Mouse (Mus musculus): ENCODE data around the gene Gm3173. TPM values are rescaled to one million over a fixed set of nuclear protein-coding genes. Genes with fewer than 3 reads are reported as not detected.
"Not testable (repeated sequence)": the region's sequence is repeated elsewhere in the genome, so short reads cannot be mapped to it uniquely, and the experiment has no call there.

The Gm3173 gene
- 1 to 10 TPM in 1 of 4 experiments, not detected in 3; 1.1 TPM for total RNA-seq (2022)

DNA sequence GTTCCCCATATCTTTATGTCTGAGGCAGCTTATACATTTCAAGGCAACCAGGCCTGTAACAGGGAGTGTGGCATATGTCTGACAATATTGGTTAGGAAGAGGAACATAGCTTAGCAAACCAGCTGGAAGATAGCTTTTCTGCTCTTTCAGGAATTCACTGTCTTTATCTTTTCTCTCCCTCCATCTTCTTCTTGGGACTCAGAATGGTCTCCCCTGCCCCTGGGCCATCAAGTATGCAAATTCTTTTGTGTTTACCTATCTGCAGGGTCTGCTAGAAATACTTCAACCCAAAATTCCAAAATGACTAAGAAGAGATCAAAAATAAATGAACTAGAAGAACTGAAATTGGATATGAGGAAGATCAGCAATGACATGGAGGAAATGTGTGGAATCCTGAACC, at the start of gene Gm3173:
TSS of gene Gm3173 (plus strand) at position 301 of the 400 bp plus-strand sequence.
- not testable (repeated sequence) for DNase-seq

DNA sequence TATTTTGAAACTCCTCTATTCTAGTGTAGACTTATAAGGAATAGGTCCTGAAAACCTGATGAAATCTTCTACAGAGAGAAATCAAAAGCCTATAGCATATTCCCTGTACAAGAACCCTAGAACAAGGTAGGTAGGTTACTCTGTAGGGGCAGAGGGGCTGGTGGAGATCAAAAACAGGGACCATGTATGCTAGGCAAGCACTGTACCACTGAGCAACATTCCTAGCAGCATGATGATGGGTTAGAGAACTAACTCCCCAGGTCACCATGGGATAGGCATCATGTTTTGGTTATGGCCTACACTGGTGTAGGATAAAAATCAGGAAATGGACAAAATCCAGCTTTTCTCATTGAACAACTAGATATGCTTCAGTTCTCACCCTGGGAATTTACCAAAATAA, 45.2 kb upstream of the Gm3173 start:
- DNase-seq = not testable (repeated sequence)

DNA sequence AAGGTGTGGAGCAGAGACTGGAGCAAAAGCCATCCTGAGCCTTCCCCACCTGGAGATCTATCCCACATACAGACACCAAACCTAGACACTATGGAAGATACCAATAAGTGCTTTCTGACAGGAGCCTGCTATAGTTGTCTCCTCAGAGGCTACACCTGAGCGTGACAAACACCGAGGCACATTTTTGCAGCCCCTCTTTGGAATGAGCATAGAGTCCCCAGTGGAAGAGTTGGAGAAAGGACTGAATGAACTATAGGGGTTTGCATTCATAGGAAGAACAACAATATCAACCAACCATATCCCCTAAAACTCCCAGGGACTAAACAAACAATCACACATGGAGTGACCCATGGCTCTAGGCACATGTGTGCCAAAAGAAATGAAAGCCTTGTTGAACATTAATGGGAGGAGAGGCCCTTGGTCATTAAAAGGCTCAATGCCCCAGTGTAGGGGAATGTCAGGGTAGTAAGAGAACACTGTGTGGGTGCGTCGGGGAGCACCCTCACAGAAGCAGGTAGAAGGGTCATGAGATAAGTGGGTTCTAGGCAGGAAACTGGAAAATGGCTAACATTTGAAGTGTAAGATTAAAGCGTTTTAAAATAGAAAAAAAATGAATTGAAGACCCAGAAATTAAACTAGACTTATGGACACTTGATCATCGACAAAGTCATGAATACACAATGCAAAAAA, 37.8 kb upstream of the Gm3173 start:
- not testable (repeated sequence) for DNase-seq

DNA sequence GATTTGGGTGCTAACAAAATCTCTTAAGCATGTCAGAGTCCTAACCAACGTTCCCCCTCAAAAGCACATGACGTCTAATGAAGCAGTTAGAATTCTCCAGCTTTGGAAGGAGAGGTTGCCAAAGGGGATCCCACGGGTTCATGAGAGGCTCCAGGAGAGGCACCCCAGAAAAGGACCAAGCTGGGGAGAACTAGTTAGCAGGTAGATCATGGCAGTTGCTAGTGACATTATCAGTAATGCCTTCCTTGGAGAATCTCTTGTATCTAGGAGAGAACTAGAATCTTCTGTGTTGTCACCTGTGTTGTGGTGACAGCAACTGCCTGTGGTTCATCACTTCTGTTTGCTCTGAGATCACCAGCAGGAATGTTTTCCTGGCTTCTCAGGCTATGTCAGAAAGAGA, 33.6 kb upstream of the Gm3173 start, which contains the start of gene Gm3159:
TSS of gene Gm3159 (plus strand) at position 301 of the 400 bp plus-strand sequence.
- DNase-seq = not testable (repeated sequence)

DNA sequence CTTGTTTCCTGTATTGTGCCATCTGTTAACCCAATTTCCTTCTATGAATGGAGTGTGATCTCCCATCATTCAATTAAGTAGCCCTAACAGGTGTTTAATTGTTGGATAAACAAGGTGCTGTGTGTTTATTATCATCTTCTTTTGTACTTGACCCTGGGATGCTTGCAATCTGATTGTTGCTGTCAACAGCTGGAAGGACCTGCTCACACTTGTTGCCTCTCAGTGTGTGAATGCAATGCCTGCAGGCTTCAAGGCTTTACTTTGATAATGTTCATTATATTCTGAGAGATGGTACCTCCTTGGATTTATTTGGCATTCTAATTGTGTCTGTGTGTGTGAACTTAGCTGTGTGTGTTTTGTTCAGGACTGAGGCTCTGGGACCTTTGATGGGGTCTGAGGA, 32.2 kb upstream of the Gm3173 start:
- DNase-seq = not testable (repeated sequence)

DNA sequence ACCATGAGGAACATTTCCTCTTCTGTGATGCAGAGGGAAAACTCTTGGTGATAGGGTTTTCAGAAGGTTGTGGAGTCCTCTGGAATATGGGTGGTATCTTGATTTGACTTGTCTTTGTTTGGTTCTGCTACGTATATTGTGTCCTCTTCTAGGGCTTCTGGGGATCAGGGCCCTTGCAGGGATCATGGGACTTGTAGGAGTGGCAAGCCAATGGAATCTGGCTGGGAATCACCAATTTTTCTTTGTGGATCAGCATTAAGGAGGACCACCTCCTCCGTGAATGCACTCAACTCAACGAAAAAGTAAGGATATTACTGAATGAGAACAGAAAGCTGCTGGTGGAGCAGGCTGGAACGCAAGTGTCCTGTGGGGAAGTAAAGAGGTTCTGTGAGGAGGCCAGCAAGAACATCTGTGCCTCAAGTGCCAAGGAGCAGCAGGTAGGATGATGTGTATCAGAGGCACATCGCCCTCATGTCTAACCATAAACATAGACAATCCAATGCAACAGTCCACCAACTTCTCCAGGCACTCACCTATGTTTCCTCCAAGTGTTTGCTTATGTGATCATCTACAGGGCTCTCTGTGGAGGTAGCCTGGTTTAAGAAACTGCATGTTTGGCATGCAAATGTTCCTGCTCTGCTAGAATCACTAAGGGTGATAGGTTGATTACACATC, 30.5 kb upstream of the Gm3173 start:
- DNase-seq = not testable (repeated sequence)

- DNase-seq = not testable (repeated sequence)
Observed at GRCm38 (mm10) chr14:4401245-4401644, 29.5 kb upstream of the Gm3173 start.

DNA sequence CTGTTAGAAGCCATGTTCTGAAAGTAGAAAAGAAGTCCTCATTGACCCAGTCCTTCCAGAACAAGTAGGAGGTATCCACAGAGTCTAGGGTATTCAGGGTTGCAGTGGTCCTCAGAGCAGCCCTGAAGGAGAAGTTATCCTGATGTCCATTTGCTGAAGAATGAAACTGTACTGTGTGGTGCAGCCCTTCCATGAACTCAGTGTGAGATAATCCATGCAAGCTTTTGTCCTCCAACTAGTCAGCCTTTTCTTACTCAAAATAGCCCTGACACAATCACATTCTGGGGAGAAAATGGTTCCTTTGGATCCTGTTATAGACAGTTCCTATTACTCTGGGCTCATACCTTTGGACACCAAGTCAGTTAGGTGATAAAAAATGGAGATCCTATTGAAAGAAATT, 27.0 kb upstream of the Gm3173 start:
- DNase-seq = not testable (repeated sequence)

GRCm38 (mm10) chr14:4409939-4410338, 20.9 kb upstream of the Gm3173 start:
- not testable (repeated sequence) for DNase-seq

DNA sequence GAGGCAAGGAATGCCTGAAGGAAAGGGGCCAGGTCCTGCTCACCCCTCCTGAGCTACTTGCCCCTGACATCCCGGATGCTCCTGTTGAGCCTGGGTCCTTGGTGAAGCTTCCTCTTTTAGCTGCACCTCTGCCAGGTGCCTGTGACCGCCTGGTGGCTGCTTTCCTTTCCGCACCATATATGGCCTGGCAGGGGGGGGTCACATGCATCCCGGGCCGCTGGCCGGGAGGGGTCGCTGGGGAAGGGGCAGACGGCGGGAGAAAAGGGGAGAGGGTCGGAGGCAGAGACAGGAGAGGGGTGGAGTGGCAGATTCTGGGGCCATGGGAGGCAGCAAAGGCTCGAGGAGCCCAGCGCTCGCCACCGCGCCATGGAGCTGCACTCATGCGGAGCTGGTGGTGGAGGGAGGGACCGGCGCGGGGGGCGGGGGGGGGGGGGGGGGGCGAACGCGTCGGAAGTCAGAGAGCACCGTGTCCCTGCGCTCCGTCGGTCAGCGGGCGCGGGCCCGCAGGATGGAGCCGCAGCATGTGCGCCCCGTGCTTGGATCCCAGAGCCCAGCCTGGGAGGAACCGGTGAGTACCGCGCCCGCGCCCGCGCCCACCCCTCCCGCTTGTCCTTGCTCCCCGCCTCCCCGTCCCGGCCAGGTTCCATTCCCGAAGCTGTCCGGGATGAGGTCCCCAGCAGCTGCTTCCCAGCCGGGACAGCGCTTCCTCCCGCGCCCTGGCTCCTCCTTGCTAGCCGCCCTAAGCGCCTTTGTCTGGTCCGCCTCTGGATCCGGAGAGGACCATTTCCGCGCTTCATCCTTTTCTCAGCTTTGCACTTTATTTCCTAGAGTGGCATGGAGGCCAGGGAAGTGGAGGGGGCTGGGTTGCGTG, 15.6 kb upstream of the Gm3173 start, which contains the start of gene Gm3164:
TSS of gene Gm3164 (plus strand) at position 484 of the 871 bp plus-strand sequence.
- DNase-seq = not testable (repeated sequence)

DNA sequence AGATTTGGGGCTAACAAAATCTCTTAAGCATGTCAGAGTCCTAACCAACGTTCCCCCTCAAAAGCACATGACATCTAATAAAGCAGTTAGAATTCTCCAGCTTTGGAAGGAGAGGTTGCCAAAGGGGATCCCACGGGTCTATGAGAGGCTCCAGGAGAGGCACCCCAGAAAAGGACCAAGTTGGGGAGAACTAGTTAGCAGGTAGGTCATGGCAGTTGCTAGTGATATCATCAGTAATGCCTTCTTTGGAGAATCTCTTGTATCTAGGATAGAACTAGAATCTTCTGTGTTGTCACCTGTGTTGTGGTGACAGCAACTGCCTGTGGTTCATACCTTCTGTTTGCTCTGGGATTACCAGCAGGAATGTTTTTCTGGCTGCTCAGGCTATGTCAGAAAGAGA, 50.7 kb downstream of the Gm3173 start, which contains the start of gene Gm3182:
TSS of gene Gm3182 (plus strand) at position 301 of the 400 bp plus-strand sequence.
- not testable (repeated sequence) for DNase-seq

- DNase-seq = not testable (repeated sequence)
Observed at GRCm38 (mm10) chr14:4499425-4499824, 68.6 kb downstream of the Gm3173 start.

DNA sequence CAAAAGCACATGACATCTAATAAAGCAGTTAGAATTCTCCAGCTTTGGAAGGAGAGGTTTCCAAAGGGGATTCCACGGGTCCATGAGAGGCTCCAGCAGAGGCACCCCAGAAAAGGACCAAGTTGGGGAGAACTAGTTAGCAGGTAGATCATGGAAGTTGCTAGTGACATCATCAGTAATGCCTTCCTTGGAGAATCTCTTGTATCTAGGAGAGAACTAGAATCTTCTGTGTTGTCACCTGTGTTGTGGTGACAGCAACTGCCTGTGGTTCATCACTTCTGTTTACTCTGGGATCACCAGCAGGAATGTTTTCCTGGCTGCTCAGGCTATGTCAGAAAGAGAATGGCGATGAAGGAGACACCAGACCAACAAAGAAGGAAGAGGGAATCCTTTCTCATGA, 124.3 kb downstream of the Gm3173 start, which contains the start of gene Gm3047:
TSS of gene Gm3047 (plus strand) at position 301 of the 400 bp plus-strand sequence.
- not testable (repeated sequence) for DNase-seq

Other genes starting within 250 kb of the Gm3173 start
- not detected for gene Gm2974, start 248.4 kb upstream of the Gm3173 start, total RNA-seq (2022)
- not detected for gene Gm3138, start 181.4 kb upstream of the Gm3173 start, total RNA-seq (2022)
- gene Gm3149, start 113.7 kb upstream of the Gm3173 start, total RNA-seq (2022) = not detected
- gene 2610042L04Rik, start 96.2 kb upstream of the Gm3173 start, total RNA-seq (2022) = under 1 TPM in 1 of 4 experiments, not detected in 3; 0.30 TPM
- not detected for gene Gm3159, start 33.5 kb upstream of the Gm3173 start, total RNA-seq (2022)
- under 1 TPM in 1 of 4 experiments, not detected in 3; 0.31 TPM for gene Gm3164, start 15.5 kb upstream of the Gm3173 start, total RNA-seq (2022)
- gene Gm3182, start 50.8 kb downstream of the Gm3173 start, total RNA-seq (2022) = not detected
- gene Gm3047, start 124.4 kb downstream of the Gm3173 start, total RNA-seq (2022) = not detected
- not detected for gene Gm8159, start 201.4 kb downstream of the Gm3173 start, total RNA-seq (2022)
- not detected for gene Gm3239, start 233.2 kb downstream of the Gm3173 start, total RNA-seq (2022)